Mouse (Mus musculus): ENCODE data around the gene Cables2.

DNA sequence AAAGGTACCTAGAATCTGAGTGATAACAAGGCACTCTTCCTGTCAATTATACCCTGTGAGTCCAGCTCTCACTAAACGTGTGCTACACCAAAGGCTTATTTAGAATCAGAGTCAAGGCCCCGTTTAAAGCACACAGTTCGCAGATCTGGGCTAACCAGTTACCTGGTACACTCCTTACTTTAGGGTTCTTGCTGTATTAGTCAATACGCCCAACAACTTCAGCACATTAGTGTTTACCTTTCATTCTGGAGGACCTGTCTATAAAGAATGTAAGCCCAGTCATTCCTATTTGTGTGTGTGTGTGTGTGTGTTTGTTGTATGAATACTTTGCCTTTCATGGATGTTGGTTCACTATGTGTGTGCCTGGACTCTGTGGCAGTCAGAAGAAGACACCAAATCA, 30.2 kb downstream of the Cables2 start:
- no peak for TF ChIP-seq CTCF (conservative IDR thresholded peaks at IDR 0.05; ENCODE audit: low read length)
- TF ChIP-seq NANOG (IDR thresholded peaks at IDR 0.05; ENCODE audit: borderline replicate concordance, low read length), result no peak

All from E14TG2a.4 (cell line).